Mouse (Mus musculus) forebrain, postnatal 0 days (tissue): ENCODE data around the gene Rnd3. TPM values are rescaled to one million over a fixed set of nuclear protein-coding genes. Genes with fewer than 3 reads are reported as not detected.
A peak's percentile ranks its signal among the peaks of the same experiment; 100 is the strongest.

ENCODE experiments used
- ATAC-seq: fragments of 200-750 bp; cut with Nextera tagmentation; 2 replicates; pipeline ENCODE4 v1.8.0; 2017; ENCODE audit warnings: mild to moderate bottlenecking, moderate library complexity
- DNase-seq: peaks from one replicate; pipeline ENCODE4 v3.0.0-alpha.2; 2015
- H3K27ac ChIP-seq: fragments of 300-500 bp; sonication (generic); 2 replicates; pipeline ENCODE4 v1.5.1; 2014; ENCODE audit warnings: low read depth, mild to moderate bottlenecking, antibody characterized with exemption, low read length, moderate library complexity, mixed read lengths
- H3K27me3 ChIP-seq: fragments of 300-500 bp; sonication (generic); 2 replicates; pipeline ENCODE4 v1.6.1; 2014; ENCODE audit warnings: mild to moderate bottlenecking, low read length, mixed read lengths; ENCODE audit not compliant: insufficient read depth
- H3K36me3 ChIP-seq: fragments of 300-500 bp; sonication (generic); 2 replicates; pipeline ENCODE4 v1.6.1; 2014; ENCODE audit warnings: mild to moderate bottlenecking, moderate library complexity; ENCODE audit not compliant: insufficient read depth
- H3K4me1 ChIP-seq: fragments of 300-500 bp; sonication (generic); 2 replicates; pipeline ENCODE4 v1.6.1; 2014; ENCODE audit warnings: antibody characterized with exemption; ENCODE audit not compliant: insufficient read depth
- H3K4me2 ChIP-seq: fragments of 300-500 bp; sonication (generic); 2 replicates; pipeline ENCODE4 v1.6.1; 2014; ENCODE audit warnings: low read depth, mild to moderate bottlenecking, moderate library complexity
- H3K4me3 ChIP-seq: fragments of 300-500 bp; sonication (generic); 2 replicates; pipeline ENCODE4 v1.5.1; 2014; ENCODE audit warnings: low read depth, low read length, mixed read lengths
- H3K9ac ChIP-seq: fragments of 300-500 bp; sonication (generic); 2 replicates; pipeline ENCODE4 v1.6.1; 2014; ENCODE audit warnings: mild to moderate bottlenecking
- H3K9me3 ChIP-seq: fragments of 300-500 bp; sonication (generic); 2 replicates; pipeline ENCODE4 v1.6.1; 2016; ENCODE audit warnings: low read length
- CTCF ChIP-seq: sonication (generic); IDR thresholded peaks from 2 replicates; pipeline ENCODE4 v1.5.1; 2016; ENCODE audit warnings: antibody characterized with exemption, control low read depth, low read depth
- WGBS: fragments of 180-500 bp; shearing (Covaris S2); extraction: QIAGEN DNeasy Blood & Tissue Kit; methylation state at CpG from one replicate; pipeline ENCODE4 v1.1.7; 2014; 5-methylcytosine and 5-hydroxymethylcytosine counted together
- polyA plus RNA-seq: library from polyadenylated mRNA; unstranded; fragments of >200 nt; fragmentation: Nextera tagmentation; extraction: Ambion mirVana; gene quantifications from 2 replicates; pipeline ENCODE4 v1.2.1, GENCODE M21; 2015
- total RNA-seq: library from RNA; depleted of rRNA; stranded (reverse); fragments of >200 nt; gene quantifications from 2 replicates; pipeline ENCODE4 v1.2.3, GENCODE M21; 2014

Rnd3 gene
- total and polyA plus RNA-seq, 2 experiments from 2014 or later = 72.7 to 103 TPM

DNA sequence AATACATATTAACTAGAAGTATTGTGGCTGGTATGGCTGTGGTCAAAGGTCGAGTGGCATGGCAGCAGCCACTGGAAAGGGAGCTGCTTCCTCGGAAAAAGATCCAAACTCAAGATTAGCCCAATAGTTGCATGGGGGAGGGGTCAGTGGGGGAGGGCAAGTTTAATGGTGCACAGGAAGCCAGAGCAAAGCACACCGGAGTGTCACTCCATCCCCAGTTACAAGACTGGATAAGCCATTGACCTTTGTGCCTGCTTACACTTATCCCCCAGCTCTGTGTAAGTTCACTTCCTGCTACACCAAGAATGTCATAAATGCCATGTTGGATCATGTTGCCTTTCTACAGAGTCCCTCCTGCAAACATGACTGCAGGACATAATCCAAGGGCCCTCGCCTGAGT lies 11.2 kb downstream of the Rnd3 start:
- H3K27ac ChIP-seq = no peak overlapping the region
- ATAC-seq = no peak
- H3K9me3 ChIP-seq = no peaks in the 10 kb centered on the region
- peaks cover 20% of the 10 kb centered on the region; the same call in 1 of the 2 replicates for H3K4me1 ChIP-seq
- no peak overlapping the region for H3K4me3 ChIP-seq
- WGBS = 72% methylated on average over 4 of the region's 4 CpGs
- H3K4me2 ChIP-seq = no peak overlapping the region
- H3K27me3 ChIP-seq = no peaks in the 10 kb centered on the region
- H3K36me3 ChIP-seq = peaks cover 37% of the 10 kb centered on the region
- DNase-seq = no peak
- no peak for TF ChIP-seq CTCF
- no peak overlapping the region for H3K9ac ChIP-seq

DNA sequence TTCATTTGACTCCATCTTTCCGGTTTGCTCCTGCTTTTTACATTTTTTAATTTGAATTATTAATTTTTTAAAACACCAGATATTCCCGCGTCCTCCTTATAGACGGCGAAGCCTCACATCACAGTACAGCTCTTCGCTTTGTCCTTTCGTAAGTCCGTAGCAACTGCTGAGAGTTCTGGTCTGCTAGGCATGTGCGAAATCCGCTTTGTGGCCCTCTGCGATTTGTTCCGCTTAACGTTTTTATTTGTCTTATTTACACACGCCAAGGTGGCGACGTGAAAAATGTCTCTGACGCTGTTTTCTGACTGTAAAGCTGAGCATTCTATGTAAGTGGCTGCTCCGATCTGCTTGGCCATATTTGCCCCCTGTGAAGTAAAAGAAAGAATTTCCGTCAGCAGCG lies 16.7 kb downstream of the Rnd3 start:
- Histone ChIP-seq H3K4me1 (no peaks in the 10 kb centered on the region), H3K9me3 (no peaks in the 10 kb centered on the region), H3K27me3 (no peaks in the 10 kb centered on the region), H3K4me3 (no peak overlapping the region), H3K36me3 (peaks cover 58% of the 10 kb centered on the region), H3K27ac (no peak overlapping the region), H3K9ac (no peak overlapping the region), H3K4me2 (no peak overlapping the region)
- no peak for TF ChIP-seq CTCF
- ATAC-seq (no peak), DNase-seq (no peak)
- WGBS = 95% methylated on average over 20 of the region's 20 CpGs

DNA sequence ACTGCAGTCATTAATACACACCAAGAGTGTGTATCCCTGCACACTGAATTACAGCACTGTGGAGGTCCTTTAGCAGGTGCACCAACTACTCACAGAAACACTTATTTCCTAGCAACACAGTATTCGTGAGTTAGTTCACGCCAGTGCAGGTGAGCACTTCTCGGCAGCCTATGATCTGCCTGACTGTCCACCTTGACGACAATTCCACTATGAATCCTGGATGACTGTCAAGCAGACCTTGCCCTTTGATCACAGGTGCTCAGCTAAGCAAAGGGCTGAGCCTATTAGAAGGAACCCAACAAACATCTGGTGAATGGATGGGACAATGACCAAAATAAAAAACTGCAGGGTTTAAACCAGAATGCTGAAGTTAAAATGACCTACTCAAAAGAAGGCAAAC lies 20.8 kb downstream of the Rnd3 start:
- H3K4me3 ChIP-seq = no peak overlapping the region
- no peak for TF ChIP-seq CTCF
- ATAC-seq (no peak), DNase-seq (no peak)
- H3K27me3 ChIP-seq = no peaks in the 10 kb centered on the region
- no peak overlapping the region for H3K9ac ChIP-seq
- H3K36me3 ChIP-seq = peaks cover 27% of the 10 kb centered on the region; the same call in 1 of the 2 replicates
- H3K9me3 ChIP-seq = no peaks in the 10 kb centered on the region
- H3K27ac ChIP-seq = no peak overlapping the region
- no peak overlapping the region for H3K4me2 ChIP-seq
- 78% methylated on average over 4 of the region's 4 CpGs for WGBS
- H3K4me1 ChIP-seq = no peaks in the 10 kb centered on the region

DNA sequence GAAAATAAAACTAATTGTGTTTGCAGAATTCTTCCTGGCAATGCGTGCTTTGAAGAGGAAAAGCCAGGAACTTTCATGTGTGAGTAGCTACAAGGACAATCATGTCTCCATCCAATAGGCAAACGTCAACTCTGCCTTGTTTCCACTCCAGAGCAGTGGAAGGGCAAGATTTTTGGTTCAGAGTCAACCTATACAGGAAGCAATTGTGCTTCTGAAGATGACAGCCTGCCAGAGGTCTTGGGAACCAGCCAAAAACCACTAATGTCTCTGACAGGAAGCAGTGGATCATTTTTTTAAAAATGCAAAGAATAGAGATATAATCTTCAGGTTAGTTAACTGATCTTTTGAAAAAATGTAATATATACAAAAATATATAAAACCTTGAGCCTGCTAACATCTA lies 38.6 kb downstream of the Rnd3 start:
- Histone ChIP-seq H3K9ac (no peak overlapping the region), H3K27ac (no peak overlapping the region), H3K9me3 (no peaks in the 10 kb centered on the region), H3K4me3 (no peak overlapping the region), H3K4me2 (no peak overlapping the region), H3K36me3 (no peaks in the 10 kb centered on the region), H3K4me1 (no peaks in the 10 kb centered on the region), H3K27me3 (no peaks in the 10 kb centered on the region)
- no peak for TF ChIP-seq CTCF
- 44% methylated on average over 2 of the region's 2 CpGs for WGBS
- ATAC-seq = no peak
- DNase-seq = no peak

DNA sequence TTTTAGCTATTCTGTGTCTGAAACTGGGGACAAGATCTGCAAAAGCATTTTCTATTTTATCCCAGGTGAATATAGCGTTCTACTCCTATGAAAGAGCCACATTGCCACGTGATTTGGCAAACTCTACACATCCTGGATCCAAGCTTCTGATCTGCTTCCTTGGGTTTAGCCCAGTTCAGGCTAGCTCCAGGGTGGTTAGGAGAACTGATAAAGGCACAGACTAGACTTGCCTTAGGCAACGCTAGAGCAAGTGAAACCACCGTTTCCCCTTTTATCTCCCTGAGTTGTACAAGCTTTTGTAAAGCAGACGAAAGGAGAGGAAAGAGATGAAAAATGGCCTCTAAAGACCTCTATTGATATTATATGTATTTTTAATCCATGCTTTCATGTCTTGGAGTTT lies 40.3 kb downstream of the Rnd3 start:
- H3K9me3 ChIP-seq = no peaks in the 10 kb centered on the region
- H3K27ac ChIP-seq = no peak overlapping the region
- 56% methylated on average over 5 of the region's 5 CpGs for WGBS
- no peaks in the 10 kb centered on the region for H3K4me1 ChIP-seq
- TF ChIP-seq CTCF = no peak
- H3K9ac ChIP-seq = no peak overlapping the region
- no peaks in the 10 kb centered on the region for H3K36me3 ChIP-seq
- ATAC-seq (no peak), DNase-seq (no peak)
- no peaks in the 10 kb centered on the region for H3K27me3 ChIP-seq
- H3K4me3 ChIP-seq = no peak overlapping the region
- no peak overlapping the region for H3K4me2 ChIP-seq

DNA sequence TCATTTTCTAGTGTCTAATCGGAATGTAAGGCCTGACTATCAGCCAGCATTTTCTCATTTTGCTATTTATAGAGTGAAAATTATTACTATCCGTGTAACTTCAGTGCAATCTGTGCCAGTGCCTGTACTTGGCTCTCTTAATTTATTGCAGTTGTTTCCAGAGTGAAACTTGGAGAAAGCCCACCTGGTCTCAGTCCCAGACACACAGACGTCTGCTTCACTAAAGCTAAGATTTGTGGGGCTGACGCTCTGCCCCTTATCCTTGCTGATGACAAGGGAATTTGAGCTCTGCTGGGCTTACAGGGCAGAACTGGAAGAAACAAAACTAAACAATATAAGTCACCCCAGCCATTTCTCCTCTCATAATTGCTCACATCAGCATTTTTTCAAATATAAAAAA lies 47.7 kb downstream of the Rnd3 start:
- H3K4me1 ChIP-seq = no peaks in the 10 kb centered on the region
- 58% methylated on average over 4 of the region's 4 CpGs for WGBS

DNA sequence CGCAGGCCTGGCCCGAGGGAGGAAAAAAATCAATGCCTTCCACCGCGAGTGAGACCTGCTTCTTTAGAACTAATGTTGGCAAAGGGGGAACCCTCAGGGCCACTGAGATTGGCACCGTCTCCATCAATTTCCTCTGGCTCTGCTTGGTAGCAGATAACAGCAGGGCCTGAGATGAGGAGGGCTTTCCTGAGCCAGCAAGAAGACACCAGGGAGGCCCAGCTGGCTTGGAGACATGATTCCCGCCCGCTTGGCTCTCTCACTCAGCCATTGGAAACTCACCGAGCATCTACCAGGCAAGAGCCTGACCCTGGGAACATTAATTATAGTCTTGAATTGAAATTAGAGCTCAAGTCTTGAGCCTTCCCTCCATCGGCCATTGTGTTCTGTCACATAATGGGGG lies 48.9 kb downstream of the Rnd3 start:
- Histone ChIP-seq H3K4me3 (no peak overlapping the region), H3K27me3 (no peaks in the 10 kb centered on the region), H3K36me3 (no peaks in the 10 kb centered on the region), H3K27ac (no peak overlapping the region), H3K9ac (no peak overlapping the region), H3K4me2 (no peak overlapping the region), H3K4me1 (no peaks in the 10 kb centered on the region), H3K9me3 (no peaks in the 10 kb centered on the region)
- no peak for DNase-seq
- no peak for TF ChIP-seq CTCF
- ATAC-seq = peak; percentile 23; the same call in 1 of the 2 replicates
- 46% methylated on average over 9 of the region's 9 CpGs for WGBS

More for the DNA sequence above, 47.7 kb downstream of the Rnd3 start:
- Histone ChIP-seq H3K27ac (no peak overlapping the region), H3K9me3 (no peaks in the 10 kb centered on the region), H3K4me3 (no peak overlapping the region), H3K36me3 (no peaks in the 10 kb centered on the region), H3K9ac (no peak overlapping the region), H3K27me3 (no peaks in the 10 kb centered on the region), H3K4me2 (no peak overlapping the region)
- TF ChIP-seq CTCF = no peak
- ATAC-seq (no peak), DNase-seq (no peak)

DNA sequence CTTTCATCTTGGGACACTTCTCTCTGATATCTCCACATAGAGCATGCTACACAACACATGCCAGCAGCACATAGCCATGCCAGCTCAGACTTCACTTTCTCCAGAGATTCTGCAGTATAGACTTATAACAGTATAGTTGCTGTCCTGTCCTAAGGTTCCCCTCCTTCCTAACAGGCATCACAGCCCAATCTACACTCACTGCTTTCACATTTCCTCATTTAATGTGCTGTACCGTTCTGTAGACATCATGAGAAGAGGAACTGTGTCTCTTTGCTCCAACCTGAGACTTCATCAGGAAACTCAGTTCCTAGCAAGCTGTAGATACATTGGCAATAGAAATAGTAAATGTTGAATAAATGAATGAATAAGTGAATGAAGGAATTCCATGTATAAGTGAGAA lies 49.7 kb downstream of the Rnd3 start:
- no peak for TF ChIP-seq CTCF
- Histone ChIP-seq H3K27ac (no peak overlapping the region), H3K36me3 (no peaks in the 10 kb centered on the region), H3K4me2 (no peak overlapping the region), H3K27me3 (no peaks in the 10 kb centered on the region), H3K9me3 (no peaks in the 10 kb centered on the region), H3K9ac (no peak overlapping the region), H3K4me1 (no peaks in the 10 kb centered on the region), H3K4me3 (no peak overlapping the region)
- no peak for DNase-seq
- no peak for ATAC-seq
- 82% methylated on average over 1 of the region's 1 CpGs for WGBS
